Mouse (Mus musculus) heart, adult 18-20 months (tissue): ENCODE data around the gene Zfp462. TPM values are rescaled to one million over a fixed set of nuclear protein-coding genes. Genes with fewer than 3 reads are reported as not detected.

Source experiments
- DNase-seq, 2 experiments: peaks; one replicate each; pipeline ENCODE4 v3.0.0; 2021 to 2022; ENCODE audit warnings: mixed read lengths in 1 of 2
- total RNA-seq, 2 experiments: library from RNA; stranded (reverse); gene quantifications; 2 replicates each; pipeline ENCODE4 v1.2.3; 2021

The Zfp462 gene
- total RNA-seq, 2 experiments from 2014 or later: 2.9 to 4.6 TPM

DNA sequence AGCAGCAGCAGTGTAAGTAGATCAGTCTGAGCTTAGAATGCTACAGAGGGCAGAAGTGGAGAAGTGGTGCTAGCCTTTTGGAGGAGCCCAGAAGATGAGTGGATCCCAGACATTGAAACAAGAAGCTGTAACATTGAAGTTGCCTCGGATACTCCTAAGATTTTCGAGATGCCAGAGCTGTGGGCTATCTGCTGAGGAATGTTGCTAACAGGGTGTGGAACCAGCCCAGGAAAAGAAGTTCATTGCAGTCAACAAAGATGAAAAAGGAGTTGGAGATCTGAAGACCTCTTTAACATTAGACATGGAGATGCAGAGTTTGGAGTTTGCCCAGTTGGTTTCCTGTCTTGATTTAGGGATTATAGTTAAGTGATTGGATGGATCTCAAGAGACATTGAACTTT lies 51.2 kb downstream of the Zfp462 start:
- DNase-seq: no peak

DNA sequence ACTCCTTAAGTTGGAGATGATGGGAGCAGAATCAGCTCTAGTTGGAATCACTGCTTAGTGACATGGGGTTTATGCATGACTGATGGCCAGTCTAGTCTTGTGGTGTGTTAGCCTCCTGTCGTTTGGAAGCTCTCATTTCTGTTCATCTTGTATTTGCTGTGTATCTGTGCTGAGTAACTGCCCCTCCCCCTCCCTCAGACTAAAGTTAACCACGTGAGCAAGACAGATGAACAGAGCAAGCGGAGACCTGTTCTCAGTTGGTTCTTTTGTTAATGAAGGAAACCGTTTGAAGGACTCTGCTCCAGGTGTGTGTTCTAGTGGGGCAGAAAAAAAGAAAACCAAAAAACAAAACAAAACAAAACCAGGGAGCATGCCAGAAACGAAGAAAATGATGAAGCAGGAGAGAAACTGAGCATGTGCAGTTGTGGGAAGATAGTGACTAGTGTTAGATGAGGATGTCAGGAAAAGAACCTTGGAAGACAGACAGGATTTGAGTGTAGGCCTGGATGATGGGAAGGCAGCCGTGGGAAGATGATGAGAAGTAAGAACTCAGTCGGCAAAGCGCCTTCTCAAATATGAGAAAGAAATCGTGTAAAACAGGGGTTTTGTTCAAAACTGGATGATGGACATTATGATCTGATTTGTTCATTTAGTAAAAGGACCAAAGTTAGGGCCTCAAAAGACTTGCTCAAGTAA lies 53.4 kb downstream of the Zfp462 start:
- DNase-seq: no peak

DNA sequence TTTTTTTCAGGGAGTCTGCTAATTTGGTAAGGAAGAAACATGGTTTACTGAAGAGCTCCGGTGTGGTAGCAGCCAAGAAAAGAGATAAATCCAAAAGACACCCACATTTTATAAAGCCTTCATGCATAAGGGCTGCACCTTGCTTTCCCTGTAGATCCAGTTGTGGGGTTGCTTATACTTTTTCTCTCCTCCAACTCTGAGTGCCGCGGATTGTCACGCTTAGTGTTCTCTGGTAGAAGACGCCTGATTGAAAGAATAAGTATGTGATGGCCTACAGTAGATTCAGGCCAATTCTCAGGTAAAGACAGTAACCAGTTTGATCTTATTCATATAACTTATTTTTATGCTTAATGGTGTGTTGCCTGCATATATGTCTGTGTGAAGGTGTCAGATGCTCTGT lies 54.7 kb downstream of the Zfp462 start:
- DNase-seq: no peak

DNA sequence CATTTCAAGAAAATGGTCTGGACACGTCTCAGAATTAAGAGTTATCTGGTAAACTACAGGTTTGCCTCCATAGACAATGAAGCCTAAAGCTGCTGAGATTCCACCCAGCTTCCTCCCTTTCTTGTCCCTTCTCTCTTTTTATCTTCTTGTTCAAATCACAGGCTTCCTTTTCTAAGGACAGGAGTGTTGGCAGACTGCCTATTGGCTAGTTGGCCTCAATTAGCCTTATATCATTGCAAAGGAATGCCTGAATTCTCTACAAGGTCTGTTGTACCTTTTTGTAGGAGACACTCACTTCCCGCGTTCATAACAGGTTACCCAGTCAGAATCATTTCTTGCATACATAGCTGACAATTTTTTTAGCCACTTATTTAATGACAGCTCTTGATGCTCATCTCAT lies 56.5 kb downstream of the Zfp462 start:
- DNase-seq: peak; percentile 53 to 68

DNA sequence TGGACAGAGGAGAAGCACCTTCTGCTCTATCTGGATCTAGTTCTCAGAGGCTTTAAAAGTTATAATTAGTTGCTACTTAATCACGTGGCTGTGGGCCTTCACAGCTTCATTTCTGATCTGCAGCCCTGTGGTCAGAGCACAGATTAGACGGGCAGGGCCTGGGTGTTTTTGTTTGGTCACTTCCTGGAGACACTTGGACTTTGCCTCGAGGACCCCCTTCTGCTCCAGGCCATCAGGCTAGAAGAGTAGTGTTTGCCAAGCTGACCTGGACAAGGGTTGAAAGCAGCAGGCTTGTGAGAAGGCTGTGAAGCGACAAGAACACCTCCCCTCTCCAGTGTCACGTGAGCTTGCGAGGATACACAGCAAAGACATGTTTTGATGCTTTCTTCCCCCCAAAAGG lies 58.3 kb downstream of the Zfp462 start:
- DNase-seq: no peak

DNA sequence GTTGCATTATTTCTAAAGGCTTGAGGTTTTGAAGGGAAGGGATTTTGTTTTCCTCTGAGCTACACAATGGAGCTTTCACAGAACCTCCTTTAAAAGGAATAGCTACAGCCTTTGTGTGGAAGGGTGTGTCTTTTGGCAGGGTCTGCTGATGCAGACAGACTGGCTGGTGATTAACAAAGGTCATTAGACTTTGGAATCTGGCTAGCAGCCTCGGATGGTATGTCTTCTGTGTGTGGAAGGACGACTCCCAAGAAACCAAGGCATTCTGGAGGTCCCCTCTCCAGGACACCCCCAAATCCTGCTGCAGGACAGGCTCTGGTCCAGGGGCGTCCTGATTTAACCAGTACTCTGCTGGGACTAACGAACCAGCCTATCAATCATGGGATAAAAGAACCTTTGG lies 60.2 kb downstream of the Zfp462 start:
- peak; percentile 62 for DNase-seq

DNA sequence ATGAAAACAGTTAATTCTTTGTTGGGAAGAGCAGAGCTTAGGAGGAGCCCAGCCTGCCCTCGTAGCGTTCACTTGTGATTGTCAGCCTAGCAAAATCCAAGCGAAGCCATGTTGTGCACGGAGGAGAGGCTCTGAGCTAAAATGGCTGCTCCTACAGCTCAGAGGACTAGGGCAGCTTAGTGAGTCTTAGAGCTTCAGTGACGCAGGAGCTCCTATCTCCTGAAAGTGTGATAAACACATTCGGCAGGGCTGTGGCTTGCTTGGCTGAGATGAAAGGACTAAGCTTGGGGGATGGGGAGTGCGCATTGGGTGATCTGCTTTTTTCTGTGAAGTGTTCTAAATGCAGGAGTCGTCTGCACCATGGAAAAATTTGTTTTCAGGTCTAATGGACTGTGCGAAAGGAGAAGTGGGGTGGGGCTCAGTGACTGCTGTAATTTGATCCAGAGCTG lies 60.7 kb downstream of the Zfp462 start:
- DNase-seq: peak; percentile 51 to 63

DNA sequence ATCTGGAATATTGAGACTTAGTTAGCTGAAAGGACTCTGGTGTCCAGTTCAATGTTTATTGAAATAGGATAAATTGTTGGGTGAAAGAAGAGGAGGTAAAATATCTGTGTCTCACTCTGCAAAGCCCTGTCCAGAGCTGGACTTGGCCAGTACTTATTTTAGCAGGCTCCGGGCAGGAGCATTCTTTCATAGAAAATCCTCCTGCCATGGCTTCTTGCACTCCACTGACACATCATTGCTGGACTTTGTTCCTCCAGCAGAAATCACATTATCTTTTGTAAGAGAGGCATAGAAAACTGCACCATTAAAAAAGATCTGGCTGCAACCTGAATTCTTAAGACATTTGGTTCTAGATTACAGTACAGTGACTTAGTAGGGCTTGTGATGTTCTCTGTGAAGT lies 61.2 kb downstream of the Zfp462 start:
- no peak for DNase-seq

DNA sequence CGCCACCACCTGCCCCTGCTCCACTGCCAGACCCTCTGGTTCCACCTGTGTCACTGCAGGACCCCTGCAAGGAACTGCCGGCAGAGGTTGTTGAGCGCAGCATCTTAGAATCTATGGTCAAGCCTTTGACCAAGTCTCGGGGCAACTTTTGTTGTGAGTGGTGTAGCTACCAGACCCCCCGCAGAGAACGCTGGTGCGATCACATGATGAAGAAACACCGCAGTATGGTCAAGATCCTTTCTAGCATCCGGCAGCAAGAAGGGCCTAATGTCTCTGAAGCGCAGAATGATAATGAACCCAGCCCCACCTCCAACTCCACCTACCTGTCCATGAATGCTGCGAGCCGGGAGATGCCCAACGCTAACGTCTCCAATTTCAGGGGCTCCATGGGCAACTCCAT lies 63.8 kb downstream of the Zfp462 start:
- DNase-seq: no peak

DNA sequence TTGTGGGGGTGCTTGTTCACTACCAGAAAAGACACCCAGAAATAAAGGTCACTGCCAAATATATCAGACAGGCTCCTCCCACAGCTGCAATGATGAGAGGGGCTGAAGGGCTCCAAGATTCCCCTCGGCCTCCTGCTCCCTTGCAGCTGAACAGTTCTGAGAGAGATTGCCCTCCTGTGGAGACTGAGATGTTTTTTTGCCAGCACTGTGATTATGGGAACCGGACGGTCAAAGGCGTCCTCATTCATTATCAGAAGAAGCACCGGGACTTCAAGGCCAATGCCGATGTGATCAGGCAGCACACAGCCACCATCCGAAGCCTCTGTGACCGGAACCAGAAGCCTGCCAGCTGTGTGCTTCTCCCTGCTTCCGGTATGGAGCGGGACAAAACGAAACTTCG lies 66.5 kb downstream of the Zfp462 start:
- DNase-seq: no peak

DNA sequence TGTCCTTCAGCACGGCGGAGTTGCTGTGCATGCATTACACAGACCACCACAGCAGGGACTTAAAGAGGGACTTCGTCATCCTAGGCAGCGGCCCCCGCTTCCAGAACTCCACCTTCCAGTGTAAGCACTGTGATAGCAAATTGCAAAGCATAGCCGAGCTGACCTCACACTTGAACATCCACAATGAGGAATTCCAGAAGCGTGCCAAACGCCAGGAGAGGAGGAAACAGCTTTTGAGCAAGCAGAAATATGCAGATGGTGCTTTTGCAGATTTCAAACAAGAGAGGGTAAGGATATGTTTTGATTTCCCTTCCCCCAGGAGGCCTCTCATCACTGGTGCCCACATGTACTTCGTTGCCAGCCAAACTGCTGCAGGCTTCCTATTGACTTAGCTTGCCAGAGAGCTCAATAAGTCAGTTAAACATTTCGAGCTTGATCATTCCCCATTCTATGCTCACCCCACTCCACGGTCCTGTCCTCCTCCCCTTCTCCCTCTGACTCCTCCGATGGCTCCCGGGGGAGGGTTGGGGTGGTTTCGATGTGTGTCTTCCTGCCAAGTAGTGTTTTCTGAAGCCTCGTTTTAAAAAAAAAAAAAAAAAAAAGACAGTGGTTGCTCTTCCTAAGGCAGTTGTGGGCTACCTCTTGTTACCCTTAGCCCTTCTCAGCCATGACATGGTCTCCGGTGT lies 68.9 kb downstream of the Zfp462 start:
- peak in 1 of 2 experiments; percentile 27 for DNase-seq

DNA sequence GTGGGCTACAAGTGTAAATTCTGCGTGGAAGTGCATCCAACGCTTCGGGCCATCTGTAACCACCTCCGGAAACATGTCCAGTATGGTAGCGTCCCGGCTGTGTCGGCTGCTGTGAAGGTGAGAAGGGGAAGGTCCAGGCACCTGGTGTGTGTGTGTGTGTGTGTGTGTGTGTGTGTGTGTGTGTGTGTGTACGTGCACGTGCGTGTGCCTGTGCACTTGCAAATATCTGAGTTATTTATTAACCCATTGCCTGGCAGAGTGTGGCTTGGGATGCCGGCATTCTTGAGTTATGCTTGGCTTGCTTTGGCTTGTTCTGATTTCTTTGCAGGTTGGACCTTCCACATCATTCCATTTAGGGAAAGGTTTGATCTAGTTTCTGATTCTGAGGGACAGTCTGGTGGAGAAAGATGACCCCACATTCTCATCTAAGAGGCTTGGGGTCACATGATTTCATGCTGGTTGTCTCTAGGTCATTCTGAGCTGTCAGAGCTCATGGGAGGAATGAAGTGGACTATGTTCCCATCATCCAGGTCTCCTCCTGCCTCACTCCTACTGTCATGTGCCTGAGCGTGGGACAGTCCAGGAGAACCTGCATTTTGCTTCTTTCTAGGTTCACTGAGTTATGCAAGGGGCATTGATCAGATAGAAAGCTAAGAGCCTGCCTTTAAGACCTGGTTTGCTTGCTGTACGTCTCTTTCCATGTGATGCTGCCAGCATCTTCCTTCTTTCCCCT lies 70.0 kb downstream of the Zfp462 start:
- no peak for DNase-seq

DNA sequence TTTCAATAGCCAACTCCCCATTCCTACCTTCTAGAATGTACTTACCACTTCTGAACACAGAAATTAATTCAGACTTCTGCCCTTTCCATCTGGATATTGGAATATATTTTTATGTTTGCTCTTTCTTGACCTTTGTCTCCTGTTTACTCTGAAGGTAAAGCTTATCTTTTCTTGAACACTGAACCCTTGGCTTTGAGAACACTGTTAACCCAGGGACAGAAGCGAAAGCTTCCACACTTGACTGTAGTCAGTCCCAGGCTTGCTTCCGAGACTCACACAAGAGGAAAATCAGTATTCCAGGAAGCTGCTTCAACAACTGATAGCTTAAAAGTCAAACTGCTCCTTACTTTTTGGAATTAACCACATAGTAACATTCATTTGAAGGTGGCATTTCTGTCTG lies 70.7 kb downstream of the Zfp462 start:
- no peak for DNase-seq

DNA sequence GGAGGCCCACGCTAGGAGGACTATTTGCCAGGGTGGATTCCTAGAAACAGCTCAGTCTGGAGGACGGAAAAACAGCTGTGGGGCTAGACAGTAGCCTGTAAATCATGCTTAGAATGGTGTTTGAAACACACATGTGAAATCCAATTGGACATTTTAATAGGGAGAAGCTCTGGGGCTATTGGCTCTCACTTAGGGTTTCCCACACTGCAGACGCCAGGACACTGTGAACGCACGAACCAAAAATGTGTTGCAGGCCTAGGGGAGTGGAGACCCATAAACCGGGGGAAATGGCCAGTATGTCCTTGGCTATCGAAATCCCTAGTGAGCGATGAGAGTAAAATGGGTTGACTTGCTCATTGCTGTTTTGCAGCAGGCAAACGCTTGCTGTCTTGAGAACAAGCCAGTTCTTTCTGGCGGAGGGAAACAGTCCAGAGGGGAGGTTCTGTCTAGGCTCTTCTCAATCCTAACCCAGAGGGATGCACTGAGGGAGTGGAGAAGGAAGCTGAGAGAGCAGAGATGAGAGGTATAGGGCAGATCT lies 81.3 kb downstream of the Zfp462 start:
- DNase-seq: peak; percentile 60 to 82

DNA sequence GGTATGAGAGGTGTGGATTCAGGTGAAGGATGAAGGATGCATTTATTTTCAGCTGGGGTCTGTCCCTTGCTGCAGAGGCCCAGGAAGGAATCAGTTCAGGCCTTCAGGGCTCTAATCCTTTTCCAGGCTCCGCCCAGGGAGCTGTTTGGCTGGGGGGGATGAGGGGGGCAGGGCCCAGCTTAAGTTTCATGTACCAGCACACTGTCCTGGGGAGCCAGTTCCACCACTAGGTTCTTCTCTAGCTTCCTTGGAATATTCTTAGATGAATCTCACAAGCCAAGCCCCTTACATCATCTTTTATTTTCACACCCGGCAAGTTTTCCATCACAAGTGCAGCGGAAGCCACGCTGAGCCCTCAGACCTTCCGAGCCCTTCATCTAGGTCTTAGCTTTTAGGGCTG lies 85.6 kb downstream of the Zfp462 start:
- no peak for DNase-seq

DNA sequence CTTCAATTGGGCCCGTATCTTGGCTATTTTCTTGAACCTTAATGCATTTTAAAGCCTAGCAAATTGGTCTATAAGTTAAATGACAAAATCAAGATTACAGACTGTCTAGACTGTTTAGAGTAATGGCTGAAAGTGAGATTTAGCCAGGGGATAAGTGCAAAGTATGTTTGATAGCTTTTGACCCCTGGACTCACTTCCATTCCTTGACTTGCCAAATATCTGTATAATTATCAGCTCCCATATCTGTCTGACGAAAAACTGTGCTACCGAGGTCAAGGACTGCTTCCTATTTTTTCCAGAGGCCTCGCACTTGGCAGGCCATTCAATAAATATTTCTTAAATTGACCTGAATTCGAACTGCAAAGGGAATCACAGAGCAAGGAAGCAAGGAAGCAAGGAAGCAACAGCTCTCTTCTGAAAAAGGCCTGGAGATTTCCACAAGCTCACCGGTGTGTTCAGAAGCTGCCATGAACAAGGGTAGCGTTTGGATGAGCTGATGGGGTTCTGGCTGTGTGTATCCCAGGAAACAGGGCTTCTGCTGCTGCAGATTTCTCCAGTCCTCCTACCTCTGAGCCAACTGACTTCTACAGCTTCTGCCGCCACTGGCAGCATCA lies 87.6 kb downstream of the Zfp462 start:
- no peak for DNase-seq

DNA sequence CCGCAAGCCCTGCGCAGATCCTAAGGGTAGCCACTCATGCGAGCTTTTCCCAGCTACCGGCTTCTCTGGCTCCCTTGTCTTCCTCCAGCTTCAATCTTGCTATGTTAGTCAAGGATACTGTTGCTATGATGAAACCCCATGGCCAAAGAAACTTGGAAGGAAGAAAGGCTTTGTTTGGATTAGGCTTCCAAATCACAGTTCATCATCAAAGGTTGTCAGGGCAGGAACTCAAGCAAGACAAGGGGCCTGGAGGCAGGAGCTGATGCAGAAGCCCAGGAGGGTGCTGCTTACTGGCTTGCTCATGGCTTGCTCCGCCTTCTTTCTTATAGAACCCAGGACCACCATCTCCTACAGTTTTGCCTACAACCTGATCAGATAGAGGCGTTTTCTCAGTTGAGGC lies 88.6 kb downstream of the Zfp462 start:
- no peak for DNase-seq

DNA sequence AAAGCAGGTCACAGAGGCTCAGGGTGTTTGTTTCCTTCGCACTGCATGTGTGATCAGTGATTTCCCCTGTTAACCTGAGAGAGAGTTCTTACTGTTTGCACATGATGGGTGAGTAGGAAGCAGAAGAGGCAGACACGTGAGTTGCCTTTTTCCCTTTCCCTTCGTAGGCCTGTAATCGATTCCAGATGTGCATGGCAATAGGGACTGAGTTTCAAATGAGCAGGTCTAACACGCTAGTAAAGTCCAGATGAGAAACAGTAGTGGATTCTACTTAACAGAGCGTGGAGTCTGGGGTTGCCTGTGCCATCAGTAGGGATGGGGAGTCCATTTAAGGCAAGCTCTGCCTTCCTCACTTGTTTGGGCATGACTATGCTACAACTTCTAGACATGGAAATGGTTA lies 93.3 kb downstream of the Zfp462 start:
- DNase-seq: no peak

DNA sequence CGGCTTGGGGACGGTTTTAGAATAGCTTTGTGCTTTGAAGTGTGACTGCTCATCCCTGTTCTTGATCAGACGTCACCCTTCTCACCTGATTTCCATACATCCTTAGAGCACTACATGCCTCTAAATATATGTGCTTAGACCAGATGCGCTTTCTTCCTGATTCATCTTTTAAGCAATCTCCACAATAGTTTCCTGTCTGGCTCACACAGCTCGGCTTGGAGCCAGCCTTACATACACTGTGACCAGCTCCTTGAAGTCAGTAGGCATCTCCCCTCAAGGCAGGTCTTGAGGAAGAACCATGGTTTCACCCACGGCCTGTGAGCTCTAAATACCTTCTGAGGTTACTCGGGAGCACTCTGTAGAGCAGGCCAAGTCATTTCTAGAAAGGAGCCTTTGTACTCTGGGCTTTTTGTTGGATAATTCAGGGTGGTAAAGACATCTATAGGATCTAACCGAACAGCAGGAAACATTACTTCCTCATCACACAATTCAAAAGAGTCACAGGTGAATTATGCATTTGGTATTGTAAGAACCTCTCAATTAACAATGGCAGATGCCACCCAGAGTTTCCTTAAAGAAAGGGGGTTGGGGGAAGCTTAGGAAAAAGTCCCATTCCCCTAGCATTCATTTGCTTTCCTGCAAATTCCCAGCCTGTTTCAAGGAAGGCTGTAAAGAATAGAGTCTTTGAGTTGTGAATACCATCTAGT lies 95.6 kb downstream of the Zfp462 start:
- no peak for DNase-seq

DNA sequence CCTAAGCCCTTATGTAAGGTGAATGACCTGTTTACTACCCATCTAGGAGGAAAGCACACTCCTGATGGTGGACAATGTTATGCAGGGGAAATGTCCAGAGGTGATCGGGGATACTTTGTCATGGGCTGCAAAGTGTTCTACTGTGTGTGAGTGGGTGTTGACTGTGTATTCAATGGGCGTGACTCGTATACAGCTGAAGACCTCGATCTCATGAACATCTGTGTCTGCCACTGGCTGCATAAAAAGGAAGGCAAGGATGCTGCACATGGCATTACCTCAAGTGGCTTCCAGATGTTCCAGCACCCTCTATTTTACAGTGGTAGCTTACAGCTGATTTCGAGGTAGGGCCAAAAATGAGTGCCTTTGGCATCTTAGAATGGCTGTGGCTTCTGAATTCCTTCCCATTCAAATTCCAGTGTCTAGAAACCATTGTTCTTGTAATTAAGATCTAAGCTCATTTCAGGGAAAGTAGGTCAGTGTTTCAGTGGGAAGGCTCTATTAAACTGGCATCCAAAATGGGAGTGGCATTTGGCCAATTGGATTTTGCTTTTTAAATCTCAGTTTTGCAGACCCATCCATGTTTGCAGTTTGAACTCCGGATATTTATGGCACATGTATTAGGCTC lies 96.4 kb downstream of the Zfp462 start:
- no peak for DNase-seq

DNA sequence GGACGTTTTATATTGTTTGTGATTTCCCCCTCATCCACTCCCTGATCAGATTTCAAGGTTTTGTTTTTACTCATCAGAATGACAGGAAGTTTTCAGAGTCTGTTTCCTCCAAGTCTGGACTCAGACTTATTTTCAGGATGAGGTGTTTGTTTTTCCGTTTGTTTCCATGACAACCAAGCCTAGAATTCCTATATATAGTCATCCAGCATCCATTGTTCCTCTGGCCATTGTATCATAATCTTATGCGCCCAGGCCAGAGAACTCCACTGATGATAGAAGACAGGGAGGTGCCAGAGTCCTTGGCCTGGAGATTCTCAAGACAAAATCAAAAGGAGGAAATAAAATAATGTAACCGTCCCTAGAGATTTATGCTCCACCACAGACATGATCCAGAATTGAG lies 97.7 kb downstream of the Zfp462 start:
- peak in 1 of 2 experiments; percentile 54 for DNase-seq

DNA sequence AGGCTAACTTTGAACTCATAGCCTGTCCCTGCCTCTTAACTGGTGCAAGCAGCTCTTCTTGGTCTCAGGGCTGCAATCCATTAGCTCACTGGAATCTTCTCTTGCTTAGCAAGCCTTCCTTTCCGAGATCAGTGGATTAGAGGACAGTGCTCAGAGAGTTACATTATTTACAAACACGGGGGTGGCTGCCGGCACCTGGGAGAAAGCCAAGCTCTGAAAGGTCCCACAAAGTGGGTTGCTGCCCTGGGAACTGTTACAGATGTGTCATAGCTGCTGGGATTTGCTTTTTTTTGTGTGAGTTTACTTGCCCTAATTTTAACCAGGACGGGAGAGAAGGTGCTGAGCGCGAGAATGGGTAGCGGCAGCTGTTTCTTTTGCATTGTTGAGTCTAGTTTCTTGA lies 102.4 kb downstream of the Zfp462 start:
- no peak for DNase-seq
